Mouse (Mus musculus) urinary bladder, adult 18-20 months (tissue): ENCODE measurements around the gene Retsat.

Experiments
- DNase-seq, 2 experiments: peaks; one replicate each; pipeline ENCODE4 v3.0.0; 2022; ENCODE audit warnings: low spot score in 2 of 2, mixed read lengths in 2 of 2

The Retsat gene

GRCm38 (mm10) chr6:72588307-72588706 lies 10.0 kb upstream of the Retsat start:
- DNase-seq: no peak

GRCm38 (mm10) chr6:72590111-72590510 lies 8.2 kb upstream of the Retsat start:
- no peak for DNase-seq

GRCm38 (mm10) chr6:72593011-72593803 lies 5.1 kb upstream of the Retsat start:
- DNase-seq: no peak

GRCm38 (mm10) chr6:72593914-72594313 lies 4.4 kb upstream of the Retsat start:
- no peak for DNase-seq

DNA sequence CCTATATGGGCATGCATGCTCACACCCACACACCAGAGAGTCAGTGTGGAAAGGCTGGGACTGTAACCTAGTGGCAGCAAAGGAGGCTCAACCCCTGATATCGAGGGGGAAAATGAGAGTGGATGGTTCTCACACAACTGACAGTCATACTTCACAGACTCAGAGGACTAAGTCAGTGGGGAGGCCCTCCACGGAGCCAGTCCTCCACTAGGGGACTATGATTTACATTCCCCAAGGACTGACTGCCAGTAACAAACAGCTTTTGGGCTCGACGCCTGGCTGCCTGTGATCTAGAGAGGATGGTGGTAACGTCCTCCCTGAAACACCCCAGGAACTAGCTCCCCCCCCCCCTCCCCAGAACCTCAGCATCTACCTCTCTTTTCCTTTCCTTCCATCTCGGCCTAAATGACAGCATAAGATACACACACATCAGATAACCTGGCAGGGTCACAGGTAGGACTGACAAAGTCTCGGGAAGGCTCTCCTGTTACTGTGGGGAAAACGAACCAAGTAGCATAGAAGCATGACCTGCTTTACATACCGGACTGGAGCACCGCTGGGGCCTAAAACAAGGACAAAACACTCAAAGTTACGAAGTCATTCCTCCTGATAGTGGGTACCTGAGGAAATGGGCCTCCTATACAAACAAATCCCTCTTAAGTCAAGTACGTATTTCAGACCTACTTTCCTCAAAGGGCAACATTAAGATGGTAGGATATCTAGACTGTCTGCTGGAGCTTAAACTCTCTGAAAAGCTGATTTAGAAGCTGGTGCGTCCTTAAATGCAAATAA lies 996 bp upstream of the Retsat start:
- no peak for DNase-seq

GRCm38 (mm10) chr6:72598791-72599557 lies 699 bp downstream of the Retsat start:
- DNase-seq: peak in 1 of 2 experiments; percentile 8

DNA sequence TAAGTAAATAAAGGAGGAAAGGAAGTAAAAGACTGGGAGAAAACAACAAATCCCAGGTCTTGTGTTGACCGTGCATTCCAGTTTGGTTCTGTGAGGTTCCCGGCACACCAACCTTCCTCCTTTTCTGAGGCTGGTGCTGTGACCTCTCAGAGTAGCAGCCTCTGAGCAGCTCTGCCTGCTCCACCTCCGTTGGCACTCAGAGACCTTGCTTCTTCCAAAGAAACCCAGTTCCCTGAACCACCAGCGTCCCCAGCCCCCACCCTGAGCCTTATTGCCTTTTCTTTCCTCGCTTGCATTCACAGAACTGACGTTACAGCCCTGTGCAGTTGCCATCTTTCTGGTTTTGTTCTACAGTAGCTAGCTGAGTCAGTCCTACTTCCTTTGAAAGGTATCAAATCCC lies 1.9 kb downstream of the Retsat start:
- DNase-seq: no peak

- DNase-seq: no peak
These were observed 2.5 kb downstream of the Retsat start for GRCm38 (mm10) chr6:72600771-72601170.

DNA sequence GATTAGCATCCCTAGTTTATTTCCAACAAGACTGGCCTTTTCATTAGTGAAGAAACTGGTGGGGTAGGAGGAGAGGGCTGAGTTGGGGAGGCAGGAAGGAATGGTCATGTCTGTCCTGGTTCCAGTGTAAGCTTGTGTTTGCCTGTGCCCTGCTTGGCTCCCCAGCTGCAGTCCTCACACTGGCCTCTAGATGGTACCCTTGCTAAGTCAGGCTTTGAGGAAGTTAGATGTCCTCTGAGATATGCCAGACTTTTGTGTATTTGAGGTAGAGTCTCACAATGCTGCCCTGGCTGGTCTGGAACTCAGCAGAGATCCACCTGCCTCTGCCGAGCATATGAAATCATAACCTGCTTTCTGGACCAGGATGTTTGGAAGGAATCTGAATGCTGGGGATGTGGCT lies 3.5 kb downstream of the Retsat start:
- peak; percentile 52 to 61 for DNase-seq

DNA sequence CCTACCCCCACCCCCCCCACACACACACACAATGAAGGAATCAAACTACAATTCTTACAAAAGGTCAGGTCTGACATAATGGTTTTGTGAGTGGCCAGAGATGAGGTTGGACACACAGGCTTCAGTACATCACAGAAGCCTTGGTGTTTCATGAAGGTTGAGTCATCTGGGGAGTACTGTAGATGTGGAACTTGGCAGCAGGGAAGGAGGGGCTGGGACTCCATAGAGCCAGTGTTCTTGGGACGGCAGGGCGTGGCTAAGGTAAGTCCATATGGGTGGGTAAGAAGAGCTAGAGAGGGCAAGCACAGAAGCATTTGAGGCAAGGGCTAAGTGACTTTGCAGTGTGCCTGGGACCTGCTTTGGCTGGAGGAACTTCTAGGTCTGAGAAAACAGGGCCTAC lies 5.8 kb downstream of the Retsat start:
- DNase-seq: no peak

- DNase-seq: no peak
These were observed 8.8 kb downstream of the Retsat start for GRCm38 (mm10) chr6:72607060-72607459.

DNA sequence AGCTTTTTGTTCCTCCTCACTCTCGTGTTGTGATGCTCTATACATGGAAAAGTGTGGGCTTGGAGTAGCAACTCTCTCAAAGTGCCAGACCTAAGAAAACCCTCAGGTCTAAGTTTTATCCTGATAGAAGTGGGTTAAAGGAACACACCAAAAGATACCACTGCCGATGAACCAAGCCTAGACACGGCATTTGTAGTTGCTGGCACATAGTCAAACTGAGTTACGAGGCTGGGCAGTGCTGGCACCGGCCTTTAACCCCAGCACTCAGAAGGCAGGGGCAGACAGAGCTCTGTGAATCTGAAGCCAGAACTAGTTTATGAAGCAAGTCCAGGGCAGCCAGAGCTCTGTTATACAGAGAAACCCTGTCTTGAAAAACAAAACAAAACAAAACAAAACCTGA lies 9.4 kb downstream of the Retsat start:
- no peak for DNase-seq

- DNase-seq: no peak
These were observed 10.4 kb downstream of the Retsat start for GRCm38 (mm10) chr6:72608662-72609184.

DNA sequence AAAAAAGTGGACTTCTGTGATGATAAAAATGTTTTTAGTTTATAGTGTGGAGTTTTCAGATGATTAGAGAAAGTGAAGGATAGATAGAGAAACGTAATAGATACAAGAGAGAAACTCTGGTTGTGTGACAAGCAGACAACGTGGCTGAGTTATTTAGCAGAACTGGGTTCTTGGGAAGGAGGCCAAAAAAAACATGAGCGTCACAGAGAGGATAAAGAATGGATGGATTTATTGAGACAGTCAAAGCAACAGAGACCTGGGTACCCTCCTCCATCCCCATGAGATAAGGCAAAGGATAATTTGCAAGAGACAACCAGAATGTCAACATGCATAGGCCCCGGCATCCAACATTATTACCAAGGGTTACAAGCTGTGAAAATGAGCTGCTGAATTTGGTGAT lies 12.0 kb downstream of the Retsat start:
- no peak for DNase-seq

GRCm38 (mm10) chr6:72615151-72615550 lies 16.9 kb downstream of the Retsat start:
- DNase-seq: no peak

GRCm38 (mm10) chr6:72615561-72616375 lies 17.5 kb downstream of the Retsat start:
- no peak for DNase-seq

- peak; percentile 88 to 90 for DNase-seq
These were observed 18.5 kb downstream of the Retsat start, which contains the start of gene Tgoln1 for GRCm38 (mm10) chr6:72616643-72617288. Gene Tgoln1 (minus strand): TSS chr6:72617000.

- DNase-seq: no peak
These were observed 21.7 kb downstream of the Retsat start for GRCm38 (mm10) chr6:72619734-72620532.

- DNase-seq: no peak
These were observed 22.6 kb downstream of the Retsat start for GRCm38 (mm10) chr6:72620920-72621319.

GRCm38 (mm10) chr6:72622917-72623316 lies 24.6 kb downstream of the Retsat start:
- no peak for DNase-seq
